In genomic region chr4:134868065-134868464, GRCm38 (mm10) we compare ENCODE assay signal across 24 mouse cellular contexts. TPM values are rescaled to one million over a fixed set of nuclear protein-coding genes. Genes with fewer than 3 reads are reported as not detected.
A peak's percentile ranks its signal among the peaks of the same experiment; 100 is the strongest.
DNase-seq lines count a peak whose midpoint lies in the region; ATAC-seq and TF ChIP-seq lines count a peak whose summit lies in the region.
"Had no signal": no experiment of that assay in that cellular context is flagged by ENCODE, and none has a peak within 500 bp of the region (broad histone marks: within the 10 kb centered on the region; RNA-seq: fewer than 3 reads in every experiment).

No protein-coding gene starts in this region.

- H3K27me3 ChIP-seq in heart, embryonic 13.5 days (replicated peaks): peaks cover 39% of the 10 kb centered on the region
- H3K27me3 ChIP-seq in ES-Bruce4 (ENCODE audit: control insufficient read depth, insufficient read depth, low read length, poor library complexity, severe bottlenecking) (no peaks in the 10 kb centered on the region), MEL (ENCODE audit: control insufficient read depth in 1 of 2, insufficient read depth in 2 of 2, low read length in 2 of 2) (no peaks in the 10 kb centered on the region)
- H3K27me3 ChIP-seq in liver, embryonic 14.5 days (ENCODE audit: control insufficient read depth, insufficient read depth, low read length): no peaks in the 10 kb centered on the region

- H3K27ac ChIP-seq in heart, embryonic 13.5 days (replicated peaks): 0 out of 2 replicates have a peak overlapping the region, but pooled peaks have one; percentile 57
- H3K27ac ChIP-seq in ES-Bruce4 (ENCODE audit: insufficient read depth, low read length) (peak overlapping the region; percentile 47), MEL (ENCODE audit: control insufficient read depth, low read depth, low read length) (peak overlapping the region; percentile 66)
- peak overlapping the region; percentile 99 for H3K27ac ChIP-seq in liver, embryonic 14.5 days
- H3K27ac ChIP-seq: embryonic facial prominence, embryonic 13.5 days; heart, adult 2 months; hindbrain, embryonic 12.5 days; layer of hippocampus, adult 2 months; macrophage; neural tube, embryonic 15.5 days had no signal

- H3K9me3 ChIP-seq in heart, embryonic 13.5 days: no peaks in the 10 kb centered on the region
- H3K9me3 ChIP-seq in ES-Bruce4 (replicated peaks; ENCODE audit: control insufficient read depth, insufficient read depth, low read length, poor library complexity, severe bottlenecking) (no peaks in the 10 kb centered on the region), MEL (replicated peaks; ENCODE audit: insufficient read depth, low read length) (no peaks in the 10 kb centered on the region)
- H3K9me3 ChIP-seq in liver, embryonic 14.5 days (ENCODE audit: control insufficient read depth, low read length): no peaks in the 10 kb centered on the region
- H3K9me3 ChIP-seq: embryonic facial prominence, embryonic 13.5 days; hindbrain, embryonic 12.5 days; neural tube, embryonic 15.5 days had no signal

- no peak for DNase-seq in heart, postnatal 25 days (ENCODE audit: low spot score)
- no peak for DNase-seq in MEL (ENCODE audit: low read depth, low spot score)
- DNase-seq in liver, embryonic 14.5 days (ENCODE audit: low read depth in 3 of 3, low spot score in 3 of 3): no peak
- DNase-seq in left cerebral cortex, postnatal 25 days (ENCODE audit: low spot score in 2 of 2): no peak
- no peak for DNase-seq in cerebellum, adult 11 months
- DNase-seq: adrenal gland, postnatal 36 days; B cell, adult 2 months; cerebellum, adult 18-20 months; cerebellum, postnatal 25 days; gastrocnemius, postnatal 25 days; heart, adult 2 months; kidney, postnatal 25 days had no signal

- no peaks in the 10 kb centered on the region for H3K36me3 ChIP-seq in heart, embryonic 13.5 days
- H3K36me3 ChIP-seq in ES-Bruce4 (ENCODE audit: control insufficient read depth, insufficient read depth, low read length, poor library complexity, severe bottlenecking) (no peaks in the 10 kb centered on the region), MEL (ENCODE audit: control insufficient read depth in 1 of 2, insufficient read depth in 2 of 2, low read length in 2 of 2) (peaks cover 0 to 37% of the 10 kb centered on the region in 2 experiments; a peak in 2 of 4 replicates)
- peaks cover 56% of the 10 kb centered on the region for H3K36me3 ChIP-seq in liver, embryonic 14.5 days (replicated peaks; ENCODE audit: control insufficient read depth, insufficient read depth, low read depth)
- H3K36me3 ChIP-seq: embryonic facial prominence, embryonic 13.5 days; hindbrain, embryonic 12.5 days; neural tube, embryonic 15.5 days had no signal

- ATAC-seq in heart, embryonic 13.5 days (ENCODE audit: extremely low read depth, insufficient number of reproducible peaks, low FRiP score, low TSS enrichment): no peak
- ATAC-seq in liver, embryonic 14.5 days (ENCODE audit: insufficient read depth): no peak
- ATAC-seq: forebrain, embryonic 14.5 days; intestine, postnatal 0 days; lung, postnatal 0 days had no signal

- peaks cover 29% of the 10 kb centered on the region for H3K4me1 ChIP-seq in heart, embryonic 13.5 days
- H3K4me1 ChIP-seq in ES-Bruce4 (ENCODE audit: control insufficient read depth, insufficient read depth, low read length): peaks cover 18% of the 10 kb centered on the region
- H3K4me1 ChIP-seq in MEL (ENCODE audit: control insufficient read depth in 1 of 2, insufficient read depth in 2 of 2, low read length in 2 of 2): peaks cover 27 to 45% of the 10 kb centered on the region in 2 experiments
- peaks cover 43 to 53% of the 10 kb centered on the region in 2 experiments for H3K4me1 ChIP-seq in liver, embryonic 14.5 days (replicated peaks; ENCODE audit: control insufficient read depth in 2 of 2, insufficient read depth in 2 of 2, low read length in 1 of 2)
- H3K4me1 ChIP-seq: neural tube, embryonic 15.5 days had no signal

- TF ChIP-seq POLR2A in ES-Bruce4 (IDR thresholded peaks at IDR 0.05; ENCODE audit: insufficient read depth, low read length) (no peak), MEL (IDR thresholded peaks at IDR 0.05; ENCODE audit: control insufficient read depth in 1 of 2, insufficient read depth in 1 of 2, low read depth in 1 of 2, low read length in 2 of 2, poor library complexity in 1 of 2) (no peak)

- TF ChIP-seq RAD21 in MEL (IDR thresholded peaks at IDR 0.05; ENCODE audit: low read depth, low read length): no peak

- no peak overlapping the region for H3K9ac ChIP-seq in heart, embryonic 13.5 days
- H3K9ac ChIP-seq in ES-Bruce4 (ENCODE audit: low read depth, poor library complexity, severe bottlenecking): peak overlapping the region; percentile 19; the same call in 1 of the 2 replicates
- H3K9ac ChIP-seq in MEL (ENCODE audit: control insufficient read depth, low read depth, low read length, poor library complexity, severe bottlenecking): 0 out of 2 replicates have a peak overlapping the region, but pooled peaks have one; percentile 2
- peak overlapping the region; percentile 92 for H3K9ac ChIP-seq in liver, embryonic 14.5 days (replicated peaks)
- H3K9ac ChIP-seq: embryonic facial prominence, embryonic 13.5 days; hindbrain, embryonic 12.5 days; neural tube, embryonic 15.5 days had no signal

- WGBS in heart, embryonic 13.5 days: 82% methylated on average over 10 of the region's 10 CpGs
- 64% methylated on average over 10 of the region's 10 CpGs for WGBS in liver, embryonic 14.5 days (ENCODE audit: insufficient replicate concordance)

- TF ChIP-seq EP300 in ES-Bruce4 (IDR thresholded peaks at IDR 0.05; ENCODE audit: insufficient read depth, low read depth, low read length) (no peak), MEL (IDR thresholded peaks at IDR 0.05; ENCODE audit: low read depth in 1 of 2, low read length in 2 of 2) (no peak)
- no peak for TF ChIP-seq EP300 in liver, embryonic 14.5 days (IDR thresholded peaks at IDR 0.05; ENCODE audit: low read depth)

- H3K4me3 ChIP-seq in heart, embryonic 13.5 days: peak overlapping the region; percentile 11; the same call in 1 of the 2 replicates
- peak overlapping the region; percentile 57 for H3K4me3 ChIP-seq in ES-Bruce4 (ENCODE audit: low read depth, low read length)
- H3K4me3 ChIP-seq in MEL (ENCODE audit: control insufficient read depth in 1 of 2, insufficient read depth in 1 of 2, low read depth in 2 of 2, low read length in 2 of 2): no peak overlapping the region
- peak overlapping the region; percentile 62 to 95 for H3K4me3 ChIP-seq in liver, embryonic 14.5 days (ENCODE audit: insufficient read depth in 1 of 2, low read depth in 2 of 2, low read length in 2 of 2)
- H3K4me3 ChIP-seq: embryonic facial prominence, embryonic 13.5 days; heart, adult 2 months; hindbrain, embryonic 12.5 days; layer of hippocampus, adult 2 months; neural tube, embryonic 15.5 days had no signal

- no peaks in the 10 kb centered on the region; the same call in 1 of the 2 replicates for H3K79me2 ChIP-seq in MEL (ENCODE audit: control insufficient read depth, insufficient read depth, low read length, poor library complexity)

- intact Hi-C loops in heart, postnatal 25 days (cut with DNase I): no loop called here
- intact Hi-C loops in left cerebral cortex, postnatal 25 days (cut with DNase I): no loop called here

- TF ChIP-seq CTCF in ES-Bruce4 (IDR thresholded peaks at IDR 0.05; ENCODE audit: low read depth, low read length) (no peak), MEL (IDR thresholded peaks at IDR 0.05 in 2 of 3, conservative IDR thresholded peaks at IDR 0.05 in 1 of 3; ENCODE audit: control insufficient read depth in 1 of 3, insufficient read depth in 1 of 3, low read depth in 2 of 3, low read length in 3 of 3, poor library complexity in 1 of 3, severe bottlenecking in 1 of 3) (no peak)
- TF ChIP-seq CTCF in liver, embryonic 14.5 days (IDR thresholded peaks at IDR 0.05; ENCODE audit: low read depth): no peak

- peak overlapping the region; percentile 64 for H3K4me2 ChIP-seq in heart, embryonic 13.5 days
- H3K4me2 ChIP-seq in liver, embryonic 14.5 days (ENCODE audit: low read depth): peak overlapping the region; percentile 97
- H3K4me2 ChIP-seq: hindbrain, embryonic 12.5 days; neural tube, embryonic 15.5 days had no signal

RNA-seq across cellular contexts. Expression of gene Rhd, which starts 3.7 kb away (rescaled TPM):
- polyA plus RNA-seq in heart, embryonic 13.5 days (2015; fragmentation: Nextera tagmentation; extraction: Ambion mirVana): 13.0 and 19.3 TPM in 2 replicates
- total RNA-seq in heart, postnatal 25 days (2021): 1 to 10 TPM; 1.5 to 1.6 TPM
- polyA plus RNA-seq in ES-Bruce4 (2011; ENCODE audit: insufficient read depth, insufficient read length, low read depth, missing spikeins) (4.2 and 4.6 TPM in 2 replicates), MEL (2012; ENCODE audit: insufficient read depth in 1 of 2, insufficient read length in 2 of 2, low read depth in 1 of 2, low replicate concordance in 2 of 2, missing spikeins in 1 of 2) (10 to 100 TPM in 1 of 2 experiments, not detected in 1; 49.9 TPM)
- total RNA-seq in MEL (2012; rRNA removed): 64.8 and 176 TPM in 2 replicates
- polyA plus RNA-seq in liver, embryonic 14.5 days (2012; rRNA removed): 260 and 298 TPM in 2 replicates
- 576 and 578 TPM in 2 replicates for polyA plus RNA-seq in liver, embryonic 14.5 days (2014; fragmentation: Nextera tagmentation; extraction: Ambion mirVana)
- not detected for total RNA-seq in left cerebral cortex, postnatal 25 days (2021)
- total RNA-seq: gastrocnemius, postnatal 25 days; layer of hippocampus, adult 2 months; left cerebral cortex, postnatal 36 days had no signal
- polyA plus RNA-seq: macrophage; small intestine, adult 2 months had no signal

RNA-seq across cellular contexts. Expression of gene Maco1, which starts 14.9 kb away (rescaled TPM):
- polyA plus RNA-seq in heart, embryonic 13.5 days (2015; fragmentation: Nextera tagmentation; extraction: Ambion mirVana): 25.0 and 25.7 TPM in 2 replicates
- total RNA-seq in heart, postnatal 25 days (2021): 10 to 100 TPM; 18.6 to 22.1 TPM
- polyA plus RNA-seq in ES-Bruce4 (2011; ENCODE audit: insufficient read depth, insufficient read length, low read depth, missing spikeins) (50.0 and 53.2 TPM in 2 replicates), MEL (2012; ENCODE audit: insufficient read depth in 1 of 2, insufficient read length in 2 of 2, low read depth in 1 of 2, low replicate concordance in 2 of 2, missing spikeins in 1 of 2) (10 to 100 TPM in 1 of 2 experiments, not detected in 1; 35.9 TPM)
- 22.2 and 25.6 TPM in 2 replicates for total RNA-seq in MEL (2012; rRNA removed)
- 5.7 and 9.3 TPM in 2 replicates for polyA plus RNA-seq in liver, embryonic 14.5 days (2012; rRNA removed)
- polyA plus RNA-seq in liver, embryonic 14.5 days (2014; fragmentation: Nextera tagmentation; extraction: Ambion mirVana): 11.7 and 13.0 TPM in 2 replicates
- total RNA-seq in left cerebral cortex, postnatal 25 days (2021): 10 to 100 TPM; 49.2 to 52.0 TPM

RNA-seq across cellular contexts. Expression of gene Tmem50a, which starts 46.8 kb away (rescaled TPM):
- polyA plus RNA-seq in heart, embryonic 13.5 days (2015; fragmentation: Nextera tagmentation; extraction: Ambion mirVana): 132 and 149 TPM in 2 replicates
- total RNA-seq in heart, postnatal 25 days (2021): 10 to 100 TPM; 57.7 to 67.6 TPM
- polyA plus RNA-seq in ES-Bruce4 (2011; ENCODE audit: insufficient read depth, insufficient read length, low read depth, missing spikeins): 84.6 and 87.1 TPM in 2 replicates
- 58.5 and 64.7 TPM in 2 replicates for total RNA-seq in MEL (2012; rRNA removed)
- 100 to 1,000 TPM in 1 of 2 experiments, not detected in 1; 115 TPM for polyA plus RNA-seq in MEL (2012; ENCODE audit: insufficient read depth in 1 of 2, insufficient read length in 2 of 2, low read depth in 1 of 2, low replicate concordance in 2 of 2, missing spikeins in 1 of 2)
- 44.2 and 50.8 TPM in 2 replicates for polyA plus RNA-seq in liver, embryonic 14.5 days (2012; rRNA removed)
- polyA plus RNA-seq in liver, embryonic 14.5 days (2014; fragmentation: Nextera tagmentation; extraction: Ambion mirVana): 59.5 and 65.1 TPM in 2 replicates
- 100 to 1,000 TPM; 115 to 119 TPM for total RNA-seq in left cerebral cortex, postnatal 25 days (2021)

RNA-seq across cellular contexts. Expression of gene Rsrp1, which starts 55.3 kb away (rescaled TPM):
- polyA plus RNA-seq in heart, embryonic 13.5 days (2015; fragmentation: Nextera tagmentation; extraction: Ambion mirVana): 325 and 327 TPM in 2 replicates
- total RNA-seq in heart, postnatal 25 days (2021): 100 to 1,000 TPM; 153 to 208 TPM
- polyA plus RNA-seq in ES-Bruce4 (2011; ENCODE audit: insufficient read depth, insufficient read length, low read depth, missing spikeins): 209 and 226 TPM in 2 replicates
- total RNA-seq in MEL (2012; rRNA removed): 58.1 and 59.5 TPM in 2 replicates
- polyA plus RNA-seq in MEL (2012; ENCODE audit: insufficient read depth in 1 of 2, insufficient read length in 2 of 2, low read depth in 1 of 2, low replicate concordance in 2 of 2, missing spikeins in 1 of 2): 100 to 1,000 TPM in 1 of 2 experiments, not detected in 1; 110 TPM
- 228 and 239 TPM in 2 replicates for polyA plus RNA-seq in liver, embryonic 14.5 days (2012; rRNA removed)
- 151 and 161 TPM in 2 replicates for polyA plus RNA-seq in liver, embryonic 14.5 days (2014; fragmentation: Nextera tagmentation; extraction: Ambion mirVana)
- total RNA-seq in left cerebral cortex, postnatal 25 days (2021): 100 to 1,000 TPM; 230 to 267 TPM

Comparison
In these comparisons a context has a peak if more than half of its experiments do, and no peak if none do; other contexts are left out.
1. H3K27ac ChIP-seq: peak in every context shown above with its lines; median percentile 99 in liver, embryonic 14.5 days; 66 in MEL; 57 in heart, embryonic 13.5 days; 47 in ES-Bruce4.
2. H3K4me3 ChIP-seq: peak in heart, embryonic 13.5 days (single experiment), ES-Bruce4 (single experiment) and liver, embryonic 14.5 days (2 of 2); none in MEL (0 of 2).
3. RNA of gene Rhd, which starts 3.7 kb away (polyA plus RNA-seq): 260 to 578 TPM in liver, embryonic 14.5 days; 49.9 TPM in MEL, 13.0 to 19.3 TPM in heart, embryonic 13.5 days and 4.2 to 4.6 TPM in ES-Bruce4; every median in the first group is over 4 times any median in the second.